Mouse (Mus musculus): ENCODE results near the gene Pdk4. TPM values are rescaled to one million over a fixed set of nuclear protein-coding genes. Genes with fewer than 3 reads are reported as not detected.

The Pdk4 gene
- polyA plus RNA-seq, 1 experiment from 2014 or later, result 4.6 TPM

GRCm38 (mm10) chr6:5485028-5485427, 11.1 kb downstream of the Pdk4 start:
- no peaks in the 10 kb centered on the region for H3K4me1 ChIP-seq
- H3K9ac ChIP-seq, result no peak overlapping the region
- H3K27ac ChIP-seq, result no peak overlapping the region
- no peak for ATAC-seq (ENCODE audit: borderline replicate concordance, extremely low read depth, low FRiP score, low TSS enrichment)
- no peaks in the 10 kb centered on the region for H3K27me3 ChIP-seq
- no peak overlapping the region for H3K4me2 ChIP-seq
- 87% methylated on average over 7 of the region's 7 CpGs for WGBS
- H3K36me3 ChIP-seq, result no peaks in the 10 kb centered on the region
- H3K9me3 ChIP-seq, result no peaks in the 10 kb centered on the region
- H3K4me3 ChIP-seq, result no peak overlapping the region

GRCm38 (mm10) chr6:5482270-5482783, 13.8 kb downstream of the Pdk4 start:
- 62% methylated on average over 3 of the region's 3 CpGs for WGBS
- no peak for ATAC-seq (ENCODE audit: borderline replicate concordance, extremely low read depth, low FRiP score, low TSS enrichment)
- Histone ChIP-seq H3K27ac (no peak overlapping the region), H3K36me3 (no peaks in the 10 kb centered on the region), H3K4me1 (no peaks in the 10 kb centered on the region), H3K9me3 (no peaks in the 10 kb centered on the region), H3K9ac (no peak overlapping the region), H3K4me2 (no peak overlapping the region), H3K27me3 (no peaks in the 10 kb centered on the region), H3K4me3 (no peak overlapping the region)

GRCm38 (mm10) chr6:5481066-5481465, 15.0 kb downstream of the Pdk4 start:
- no peaks in the 10 kb centered on the region for H3K9me3 ChIP-seq
- no peak overlapping the region for H3K4me3 ChIP-seq
- no peak overlapping the region for H3K4me2 ChIP-seq
- H3K36me3 ChIP-seq, result no peaks in the 10 kb centered on the region
- H3K27ac ChIP-seq, result no peak overlapping the region
- WGBS, result 86% methylated on average over 2 of the region's 2 CpGs
- no peak for ATAC-seq (ENCODE audit: borderline replicate concordance, extremely low read depth, low FRiP score, low TSS enrichment)
- H3K4me1 ChIP-seq, result no peaks in the 10 kb centered on the region
- no peak overlapping the region for H3K9ac ChIP-seq
- H3K27me3 ChIP-seq, result no peaks in the 10 kb centered on the region

GRCm38 (mm10) chr6:5474021-5474420, 22.1 kb downstream of the Pdk4 start:
- Histone ChIP-seq H3K4me3 (no peak overlapping the region), H3K27ac (no peak overlapping the region), H3K4me1 (no peaks in the 10 kb centered on the region), H3K4me2 (no peak overlapping the region), H3K9ac (no peak overlapping the region), H3K9me3 (no peaks in the 10 kb centered on the region), H3K27me3 (no peaks in the 10 kb centered on the region), H3K36me3 (no peaks in the 10 kb centered on the region)
- WGBS, result 28% methylated on average over 1 of the region's 1 CpGs
- no peak for ATAC-seq (ENCODE audit: borderline replicate concordance, extremely low read depth, low FRiP score, low TSS enrichment)

- no peaks in the 10 kb centered on the region for H3K4me1 ChIP-seq
- H3K9ac ChIP-seq, result no peak overlapping the region
- ATAC-seq (ENCODE audit: borderline replicate concordance, extremely low read depth, low FRiP score, low TSS enrichment), result no peak
- no peak overlapping the region for H3K27ac ChIP-seq
- 88% methylated on average over 2 of the region's 2 CpGs for WGBS
- no peak overlapping the region for H3K4me2 ChIP-seq
- H3K9me3 ChIP-seq, result no peaks in the 10 kb centered on the region
- H3K36me3 ChIP-seq, result no peaks in the 10 kb centered on the region
- no peaks in the 10 kb centered on the region for H3K27me3 ChIP-seq
- H3K4me3 ChIP-seq, result no peak overlapping the region
These were observed 23.4 kb downstream of the Pdk4 start for GRCm38 (mm10) chr6:5472692-5473091.

GRCm38 (mm10) chr6:5470480-5471318, 25.4 kb downstream of the Pdk4 start:
- Histone ChIP-seq H3K9me3 (no peaks in the 10 kb centered on the region), H3K4me1 (no peaks in the 10 kb centered on the region), H3K9ac (no peak overlapping the region), H3K4me3 (no peak overlapping the region), H3K27ac (no peak overlapping the region), H3K27me3 (no peaks in the 10 kb centered on the region), H3K4me2 (no peak overlapping the region), H3K36me3 (no peaks in the 10 kb centered on the region)
- 81% methylated on average over 10 of the region's 10 CpGs for WGBS
- no peak for ATAC-seq (ENCODE audit: borderline replicate concordance, extremely low read depth, low FRiP score, low TSS enrichment)

GRCm38 (mm10) chr6:5455836-5456235, 40.3 kb downstream of the Pdk4 start:
- no peak for ATAC-seq (ENCODE audit: borderline replicate concordance, extremely low read depth, low FRiP score, low TSS enrichment)
- no peak overlapping the region for H3K4me3 ChIP-seq
- H3K9ac ChIP-seq, result no peak overlapping the region
- H3K27ac ChIP-seq, result no peak overlapping the region
- no peak overlapping the region for H3K4me2 ChIP-seq
- no peaks in the 10 kb centered on the region for H3K27me3 ChIP-seq
- H3K9me3 ChIP-seq, result no peaks in the 10 kb centered on the region
- WGBS, result 73% methylated on average over 3 of the region's 3 CpGs
- H3K36me3 ChIP-seq, result no peaks in the 10 kb centered on the region
- no peaks in the 10 kb centered on the region for H3K4me1 ChIP-seq

GRCm38 (mm10) chr6:5449878-5450277, 46.2 kb downstream of the Pdk4 start:
- Histone ChIP-seq H3K4me2 (no peak overlapping the region), H3K4me3 (no peak overlapping the region), H3K4me1 (no peaks in the 10 kb centered on the region), H3K9ac (no peak overlapping the region), H3K27ac (no peak overlapping the region), H3K36me3 (no peaks in the 10 kb centered on the region), H3K27me3 (no peaks in the 10 kb centered on the region), H3K9me3 (no peaks in the 10 kb centered on the region)
- WGBS, result 64% methylated on average over 5 of the region's 5 CpGs
- ATAC-seq (ENCODE audit: borderline replicate concordance, extremely low read depth, low FRiP score, low TSS enrichment), result no peak

GRCm38 (mm10) chr6:5448396-5448795, 47.7 kb downstream of the Pdk4 start:
- no peaks in the 10 kb centered on the region for H3K27me3 ChIP-seq
- no peak overlapping the region for H3K4me2 ChIP-seq
- H3K4me3 ChIP-seq, result no peak overlapping the region
- no peaks in the 10 kb centered on the region for H3K36me3 ChIP-seq
- H3K9me3 ChIP-seq, result no peaks in the 10 kb centered on the region
- 65% methylated on average over 4 of the region's 4 CpGs for WGBS
- H3K4me1 ChIP-seq, result peaks cover 4% of the 10 kb centered on the region; the same call in 1 of the 2 replicates
- no peak overlapping the region for H3K9ac ChIP-seq
- no peak for ATAC-seq (ENCODE audit: borderline replicate concordance, extremely low read depth, low FRiP score, low TSS enrichment)
- no peak overlapping the region for H3K27ac ChIP-seq

- Histone ChIP-seq H3K4me2 (no peak overlapping the region), H3K9me3 (no peaks in the 10 kb centered on the region), H3K4me3 (no peak overlapping the region), H3K27me3 (no peaks in the 10 kb centered on the region), H3K9ac (no peak overlapping the region), H3K36me3 (no peaks in the 10 kb centered on the region), H3K4me1 (peaks cover 12% of the 10 kb centered on the region), H3K27ac (no peak overlapping the region)
- no peak for ATAC-seq (ENCODE audit: borderline replicate concordance, extremely low read depth, low FRiP score, low TSS enrichment)
- WGBS, result 65% methylated on average over 6 of the region's 6 CpGs
These were observed 48.6 kb downstream of the Pdk4 start for GRCm38 (mm10) chr6:5447546-5447945.

GRCm38 (mm10) chr6:5447013-5447412, 49.1 kb downstream of the Pdk4 start:
- Histone ChIP-seq H3K27me3 (no peaks in the 10 kb centered on the region), H3K4me3 (no peak overlapping the region), H3K9ac (no peak overlapping the region), H3K9me3 (no peaks in the 10 kb centered on the region), H3K4me1 (peaks cover 15% of the 10 kb centered on the region), H3K27ac (no peak overlapping the region), H3K4me2 (no peak overlapping the region), H3K36me3 (no peaks in the 10 kb centered on the region)
- no peak for ATAC-seq (ENCODE audit: borderline replicate concordance, extremely low read depth, low FRiP score, low TSS enrichment)
- 77% methylated on average over 4 of the region's 4 CpGs for WGBS

GRCm38 (mm10) chr6:5444331-5444898, 51.7 kb downstream of the Pdk4 start:
- Histone ChIP-seq H3K36me3 (no peaks in the 10 kb centered on the region), H3K4me1 (peaks cover 15% of the 10 kb centered on the region), H3K4me3 (no peak overlapping the region), H3K9ac (no peak overlapping the region), H3K9me3 (no peaks in the 10 kb centered on the region), H3K4me2 (no peak overlapping the region), H3K27me3 (no peaks in the 10 kb centered on the region), H3K27ac (no peak overlapping the region)
- WGBS, result 80% methylated on average over 5 of the region's 5 CpGs
- ATAC-seq (ENCODE audit: borderline replicate concordance, extremely low read depth, low FRiP score, low TSS enrichment), result no peak
